Mouse (Mus musculus) frontal cortex, postnatal 10 days (tissue): ENCODE results near the gene Zp1.

Experiments used
- DNase-seq, 2 experiments: peaks; one replicate each; pipeline ENCODE4 v3.0.0; 2022; ENCODE audit warnings: low spot score in 2 of 2, mixed read lengths in 1 of 2

Zp1 gene

GRCm38 (mm10) chr19:10920532-10920931 lies at the start of gene Zp1:
Gene Zp1 (minus strand): TSS chr19:10920632.
- no peak for DNase-seq

- DNase-seq, result no peak
These were observed 48.1 kb upstream of the Zp1 start for GRCm38 (mm10) chr19:10968578-10968977.

- no peak for DNase-seq
These were observed 45.3 kb upstream of the Zp1 start for GRCm38 (mm10) chr19:10965721-10966120.

- DNase-seq, result no peak
These were observed 39.5 kb upstream of the Zp1 start for GRCm38 (mm10) chr19:10959978-10960346.

GRCm38 (mm10) chr19:10959085-10959977 lies 38.9 kb upstream of the Zp1 start:
- no peak for DNase-seq

- DNase-seq, result peak; percentile 26 to 42
These were observed 31.8 kb upstream of the Zp1 start for GRCm38 (mm10) chr19:10952021-10952939.

GRCm38 (mm10) chr19:10949558-10949957 lies 29.1 kb upstream of the Zp1 start:
- no peak for DNase-seq

GRCm38 (mm10) chr19:10949112-10949511 lies 28.7 kb upstream of the Zp1 start, which contains the start of gene Ccdc86:
Gene Ccdc86 (minus strand): TSS chr19:10949266.
- DNase-seq, result peak; percentile 93 to 96

GRCm38 (mm10) chr19:10948416-10948815 lies 28.0 kb upstream of the Zp1 start:
- DNase-seq, result peak in 1 of 2 experiments; percentile 20

GRCm38 (mm10) chr19:10947219-10947618 lies 26.8 kb upstream of the Zp1 start:
- no peak for DNase-seq

- DNase-seq, result no peak
These were observed 26.1 kb upstream of the Zp1 start for GRCm38 (mm10) chr19:10946506-10946905.

GRCm38 (mm10) chr19:10943955-10944354 lies 23.5 kb upstream of the Zp1 start:
- no peak for DNase-seq

- DNase-seq, result peak in 1 of 2 experiments; percentile 31
These were observed 20.5 kb upstream of the Zp1 start for GRCm38 (mm10) chr19:10940801-10941457.

GRCm38 (mm10) chr19:10940097-10940800 lies 19.8 kb upstream of the Zp1 start:
- DNase-seq, result peak in 1 of 2 experiments; percentile 67

- no peak for DNase-seq
These were observed 18.3 kb upstream of the Zp1 start for GRCm38 (mm10) chr19:10938771-10939170.

- no peak for DNase-seq
These were observed 16.7 kb upstream of the Zp1 start, which contains the start of gene Ptgdr2 for GRCm38 (mm10) chr19:10937110-10937563. Gene Ptgdr2 (plus strand): TSS chr19:10937160.

GRCm38 (mm10) chr19:10936077-10936476 lies 15.6 kb upstream of the Zp1 start:
- DNase-seq, result no peak

- DNase-seq, result no peak
These were observed 14.6 kb upstream of the Zp1 start for GRCm38 (mm10) chr19:10935029-10935428.

GRCm38 (mm10) chr19:10930641-10931040 lies 10.2 kb upstream of the Zp1 start:
- no peak for DNase-seq

- DNase-seq, result no peak
These were observed 6.2 kb upstream of the Zp1 start for GRCm38 (mm10) chr19:10926666-10927065.

- DNase-seq, result no peak
These were observed 5.7 kb upstream of the Zp1 start for GRCm38 (mm10) chr19:10926123-10926621.
